Mouse (Mus musculus): ENCODE data around the gene Lyrm1.

Gene Lyrm1

GRCm38 (mm10) chr7:119895639-119896512, at the start of gene Lyrm1, which contains the start of gene Dcun1d3:
Lyrm1 (plus strand) TSS chr7:119895861.
Dcun1d3 (minus strand) TSS chr7:119896298.
- peak; percentile 95 for DNase-seq (ENCODE audit: low spot score in 2 of 2)

- no peak for DNase-seq (ENCODE audit: low spot score in 2 of 2)
Measured at GRCm38 (mm10) chr7:119847396-119847795, 48.3 kb upstream of the Lyrm1 start.

GRCm38 (mm10) chr7:119849096-119849495, 46.6 kb upstream of the Lyrm1 start:
- DNase-seq (ENCODE audit: low spot score in 2 of 2) = no peak

GRCm38 (mm10) chr7:119850737-119851136, 44.9 kb upstream of the Lyrm1 start:
- no peak for DNase-seq (ENCODE audit: low spot score in 2 of 2)

GRCm38 (mm10) chr7:119852494-119852893, 43.2 kb upstream of the Lyrm1 start:
- DNase-seq (ENCODE audit: low spot score in 2 of 2) = no peak

GRCm38 (mm10) chr7:119853186-119853585, 42.5 kb upstream of the Lyrm1 start:
- DNase-seq (ENCODE audit: low spot score in 2 of 2) = no peak

GRCm38 (mm10) chr7:119854362-119854761, 41.3 kb upstream of the Lyrm1 start:
- no peak for DNase-seq (ENCODE audit: low spot score in 2 of 2)

GRCm38 (mm10) chr7:119855031-119855430, 40.6 kb upstream of the Lyrm1 start:
- DNase-seq (ENCODE audit: low spot score in 2 of 2) = no peak

- DNase-seq (ENCODE audit: low spot score in 2 of 2) = no peak
Measured at GRCm38 (mm10) chr7:119859476-119859875, 36.2 kb upstream of the Lyrm1 start.

- DNase-seq (ENCODE audit: low spot score in 2 of 2) = no peak
Measured at GRCm38 (mm10) chr7:119860116-119860515, 35.5 kb upstream of the Lyrm1 start.

GRCm38 (mm10) chr7:119860554-119860953, 35.1 kb upstream of the Lyrm1 start:
- no peak for DNase-seq (ENCODE audit: low spot score in 2 of 2)

GRCm38 (mm10) chr7:119860971-119861334, 34.7 kb upstream of the Lyrm1 start:
- no peak for DNase-seq (ENCODE audit: low spot score in 2 of 2)

- DNase-seq (ENCODE audit: low spot score in 2 of 2) = peak; percentile 25 to 46
Measured at GRCm38 (mm10) chr7:119861335-119862091, 34.1 kb upstream of the Lyrm1 start.

GRCm38 (mm10) chr7:119862167-119862566, 33.5 kb upstream of the Lyrm1 start:
- DNase-seq (ENCODE audit: low spot score in 2 of 2) = no peak

- no peak for DNase-seq (ENCODE audit: low spot score in 2 of 2)
Measured at GRCm38 (mm10) chr7:119864500-119864899, 31.2 kb upstream of the Lyrm1 start.

GRCm38 (mm10) chr7:119866136-119866535, 29.5 kb upstream of the Lyrm1 start:
- no peak for DNase-seq (ENCODE audit: low spot score in 2 of 2)

GRCm38 (mm10) chr7:119872204-119872603, 23.5 kb upstream of the Lyrm1 start:
- DNase-seq (ENCODE audit: low spot score in 2 of 2) = no peak

- DNase-seq (ENCODE audit: low spot score in 2 of 2) = no peak
Measured at GRCm38 (mm10) chr7:119873050-119873449, 22.6 kb upstream of the Lyrm1 start.

- no peak for DNase-seq (ENCODE audit: low spot score in 2 of 2)
Measured at GRCm38 (mm10) chr7:119875776-119876440, 19.8 kb upstream of the Lyrm1 start.

GRCm38 (mm10) chr7:119879171-119879570, 16.5 kb upstream of the Lyrm1 start:
- DNase-seq (ENCODE audit: low spot score in 2 of 2) = peak in 1 of 2 experiments; percentile 9

GRCm38 (mm10) chr7:119880345-119880744, 15.3 kb upstream of the Lyrm1 start:
- DNase-seq (ENCODE audit: low spot score in 2 of 2) = no peak

- DNase-seq (ENCODE audit: low spot score in 2 of 2) = no peak
Measured at GRCm38 (mm10) chr7:119881229-119881628, 14.4 kb upstream of the Lyrm1 start.

Measured in spleen, postnatal 36 days (tissue).